Mouse (Mus musculus) spleen, adult 18-20 months (tissue): ENCODE data around the gene Ephx1.

ENCODE experiments used
- DNase-seq, 2 experiments: peaks; one replicate each; pipeline ENCODE4 v3.0.0; 2022; ENCODE audit warnings: mixed read lengths in 2 of 2

Gene Ephx1

GRCm38 (mm10) chr1:180934467-180935419 lies 86.0 kb downstream of the Ephx1 start, which contains the start of gene Lefty1:
Gene Lefty1, plus strand, starts transcription at chr1:180935022.
- no peak for DNase-seq

DNA sequence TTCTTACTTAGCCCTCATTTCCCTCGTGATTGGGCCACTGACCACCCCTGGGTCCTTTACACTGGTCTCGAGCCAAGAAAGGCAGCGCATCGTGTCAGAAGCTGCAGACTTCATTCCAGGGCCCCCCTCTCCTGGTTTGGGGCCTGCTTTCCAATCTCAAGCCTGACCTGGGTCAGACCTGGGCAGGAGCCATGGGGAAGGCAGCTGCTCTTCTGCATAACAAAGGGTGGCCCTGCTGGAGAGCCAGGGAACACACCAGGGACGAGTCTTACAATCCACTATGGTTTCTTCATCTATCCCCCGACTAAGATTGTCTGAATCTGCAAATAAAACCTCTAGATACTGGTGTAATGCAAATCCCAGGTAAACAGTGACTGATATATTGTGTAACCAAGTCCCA lies 87.0 kb downstream of the Ephx1 start:
- no peak for DNase-seq

GRCm38 (mm10) chr1:180931106-180931505 lies 89.6 kb downstream of the Ephx1 start:
- no peak for DNase-seq

DNA sequence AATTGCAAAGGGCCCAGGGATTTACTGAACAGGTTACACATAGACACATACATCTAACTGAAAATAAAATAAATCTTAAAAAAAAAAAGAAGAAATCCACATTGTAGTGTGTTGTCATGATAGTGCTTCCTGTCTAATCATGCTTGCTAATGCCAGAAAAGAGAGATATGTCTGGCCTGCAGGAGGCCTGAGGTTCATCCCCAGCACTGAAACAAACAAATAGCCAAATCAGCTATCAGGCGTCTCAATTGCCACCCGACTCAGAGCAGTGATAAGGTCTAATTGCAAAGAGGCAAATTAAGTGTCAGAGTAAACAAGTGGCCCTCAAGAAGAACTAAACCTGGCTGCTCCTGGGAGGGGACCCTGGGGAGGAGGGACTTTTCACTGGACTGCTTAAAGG lies 91.1 kb downstream of the Ephx1 start:
- DNase-seq, result no peak

DNA sequence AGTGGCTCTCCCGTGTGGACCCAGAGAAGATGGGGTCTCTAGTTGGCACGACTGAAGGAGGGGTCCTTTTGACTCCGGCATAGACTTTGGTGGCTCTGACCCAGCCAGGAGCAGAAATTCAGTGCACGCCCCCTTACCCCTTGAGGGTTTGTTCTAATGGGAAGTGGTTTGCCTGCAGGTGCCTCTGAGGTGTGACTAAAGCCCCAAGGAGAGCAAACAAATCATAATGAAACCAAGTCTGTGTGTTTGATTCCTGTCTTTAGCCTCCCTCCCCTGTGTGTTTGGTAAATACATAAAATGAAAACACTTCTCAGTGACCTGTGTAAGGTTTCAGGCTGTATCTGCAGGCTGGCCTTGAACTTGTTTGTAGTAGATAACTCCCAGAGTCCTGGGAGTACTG lies 94.4 kb downstream of the Ephx1 start:
- DNase-seq, result no peak
